Mouse (Mus musculus) embryonic facial prominence, embryonic 13.5 days (tissue): ENCODE results near the gene D2hgdh. TPM values are rescaled to one million over a fixed set of nuclear protein-coding genes. Genes with fewer than 3 reads are reported as not detected.

Source experiments
- ATAC-seq: fragments of 200-750 bp; cut with Nextera tagmentation; 2 replicates; pipeline ENCODE4 v1.8.0; 2017; ENCODE audit warnings: low read depth; ENCODE audit not compliant: insufficient number of reproducible peaks, insufficient read depth, low FRiP score, low TSS enrichment
- H3K27ac ChIP-seq: fragments of 300-500 bp; sonication (generic); 2 replicates; pipeline ENCODE4 v1.5.1; 2015; ENCODE audit warnings: moderate library complexity, mild to moderate bottlenecking, inconsistent platforms
- H3K27me3 ChIP-seq: fragments of 300-500 bp; sonication (generic); 2 replicates; pipeline ENCODE4 v1.6.1; 2015; ENCODE audit warnings: mild to moderate bottlenecking, inconsistent platforms
- H3K36me3 ChIP-seq: fragments of 300-500 bp; sonication (generic); 2 replicates; pipeline ENCODE4 v1.6.1; 2015; ENCODE audit warnings: mild to moderate bottlenecking, inconsistent platforms
- H3K4me1 ChIP-seq: fragments of 300-500 bp; sonication (generic); 2 replicates; pipeline ENCODE4 v1.6.1; 2015; ENCODE audit warnings: inconsistent platforms
- H3K4me2 ChIP-seq: fragments of 300-500 bp; sonication (generic); 2 replicates; pipeline ENCODE4 v1.6.1; 2015; ENCODE audit warnings: moderate library complexity, mild to moderate bottlenecking, inconsistent platforms
- H3K4me3 ChIP-seq: fragments of 300-500 bp; sonication (generic); 2 replicates; pipeline ENCODE4 v1.5.1; 2015; ENCODE audit warnings: mild to moderate bottlenecking, inconsistent platforms
- H3K9ac ChIP-seq: fragments of 300-500 bp; sonication (generic); 2 replicates; pipeline ENCODE4 v1.6.1; 2015; ENCODE audit warnings: mild to moderate bottlenecking, inconsistent platforms
- H3K9me3 ChIP-seq: fragments of 300-500 bp; sonication (generic); 2 replicates; pipeline ENCODE4 v1.6.1; 2016; ENCODE audit warnings: inconsistent platforms
- WGBS: fragments of 180-500 bp; shearing (Covaris S2); methylation state at CpG from one replicate; pipeline ENCODE4 v1.1.7; 2015; ENCODE audit warnings: mixed read lengths; 5-methylcytosine and 5-hydroxymethylcytosine counted together
- polyA plus RNA-seq: library from polyadenylated mRNA; unstranded; fragments of >200 nt; fragmentation: Nextera tagmentation; extraction: Ambion mirVana; gene quantifications from 2 replicates; pipeline ENCODE4 v1.2.1, GENCODE M21; 2015

D2hgdh gene
- polyA plus RNA-seq, result 18.1 and 19.4 TPM in 2 replicates

DNA sequence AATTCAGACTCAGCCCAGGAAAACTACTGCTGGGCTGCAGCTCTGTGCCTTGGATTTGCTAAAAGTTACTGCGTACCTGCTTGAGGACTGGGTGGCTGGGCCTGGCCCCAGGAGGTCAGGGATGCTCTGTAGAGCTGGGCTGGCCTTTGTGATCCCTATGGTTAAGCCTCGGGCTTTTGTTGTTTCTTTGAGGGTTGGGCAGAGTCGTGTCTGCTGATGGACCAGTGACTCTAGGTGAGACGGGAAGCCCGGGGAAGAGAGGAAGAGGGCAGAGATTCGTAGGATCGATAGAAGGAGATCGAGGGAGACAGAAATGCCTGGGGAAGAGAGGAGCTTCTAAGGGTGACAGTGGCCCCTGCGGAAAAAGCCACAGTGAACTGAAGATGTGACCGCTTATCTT, at the start of gene D2hgdh:
D2hgdh (plus strand) TSS at position 301 of the 400 bp plus-strand sequence.
- ATAC-seq, result no peak
- Histone ChIP-seq H3K36me3 (peaks cover 27% of the 10 kb centered on the region), H3K9me3 (no peaks in the 10 kb centered on the region), H3K27ac (peak within 1 kb of the TSS; percentile 96), H3K4me1 (peaks cover 17% of the 10 kb centered on the region), H3K4me2 (peak within 1 kb of the TSS; percentile 70), H3K9ac (peak within 1 kb of the TSS; percentile 78), H3K4me3 (peak within 1 kb of the TSS; percentile 60), H3K27me3 (no peaks in the 10 kb centered on the region)
- 5% methylated on average over 10 of the region's 10 CpGs for WGBS

DNA sequence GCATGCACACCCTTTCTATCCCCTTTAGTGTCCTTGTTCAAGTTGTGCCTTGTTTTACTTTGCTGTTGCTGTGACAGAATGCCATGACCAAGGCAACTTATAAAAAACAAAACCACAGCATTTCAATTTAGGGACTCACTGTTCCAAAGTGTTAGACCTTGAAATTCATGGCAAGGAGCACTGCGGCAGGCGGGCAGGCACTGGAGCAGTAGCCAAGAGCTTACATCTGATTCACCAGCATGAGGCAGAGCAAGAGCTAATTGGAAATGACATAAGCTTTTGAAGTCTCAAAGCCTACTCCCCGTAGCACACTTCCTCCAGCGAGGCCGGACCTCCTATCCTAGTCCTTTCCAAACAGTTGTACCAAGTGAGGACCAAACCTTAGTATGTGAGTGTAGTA, 48.0 kb upstream of the D2hgdh start:
- Histone ChIP-seq H3K27me3 (no peaks in the 10 kb centered on the region), H3K36me3 (peaks cover 81% of the 10 kb centered on the region)
- WGBS, result 69% methylated on average over 5 of the region's 5 CpGs

DNA sequence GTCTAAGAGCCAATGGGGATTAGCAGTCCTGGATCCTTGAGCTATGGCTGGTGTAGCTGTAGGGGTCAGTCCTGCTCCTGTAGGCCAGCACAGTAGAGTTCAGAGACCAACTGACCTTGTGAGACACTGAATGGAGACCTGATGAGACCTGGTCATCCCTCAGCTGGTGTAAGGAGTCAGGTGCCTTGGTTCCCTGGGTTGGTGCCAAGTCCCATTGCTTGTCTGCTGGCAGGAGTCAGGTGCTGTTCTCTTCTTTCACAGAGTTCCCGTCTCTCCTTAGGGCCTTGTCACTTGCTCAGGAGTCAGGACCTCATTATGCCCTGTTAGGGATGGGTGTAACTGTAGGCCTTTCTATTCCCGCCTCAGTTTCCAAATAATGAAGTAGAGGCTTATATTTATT, 37.8 kb upstream of the D2hgdh start:
- no peak overlapping the region for H3K4me2 ChIP-seq
- H3K27ac ChIP-seq, result no peak overlapping the region
- 91% methylated on average over 2 of the region's 2 CpGs for WGBS
- H3K9me3 ChIP-seq, result 0 out of 2 replicates have a peak, but pooled peaks cover 3% of the 10 kb centered on the region
- H3K4me3 ChIP-seq, result no peak overlapping the region
- H3K9ac ChIP-seq, result no peak overlapping the region
- H3K27me3 ChIP-seq, result no peaks in the 10 kb centered on the region
- no peak for ATAC-seq
- no peaks in the 10 kb centered on the region for H3K4me1 ChIP-seq
- peaks cover 96% of the 10 kb centered on the region for H3K36me3 ChIP-seq

More for the DNA sequence above, 48.0 kb upstream of the D2hgdh start:
- Histone ChIP-seq H3K27ac (no peak overlapping the region), H3K4me2 (no peak overlapping the region), H3K9ac (no peak overlapping the region), H3K9me3 (no peaks in the 10 kb centered on the region), H3K4me1 (no peaks in the 10 kb centered on the region), H3K4me3 (no peak overlapping the region)
- no peak for ATAC-seq

DNA sequence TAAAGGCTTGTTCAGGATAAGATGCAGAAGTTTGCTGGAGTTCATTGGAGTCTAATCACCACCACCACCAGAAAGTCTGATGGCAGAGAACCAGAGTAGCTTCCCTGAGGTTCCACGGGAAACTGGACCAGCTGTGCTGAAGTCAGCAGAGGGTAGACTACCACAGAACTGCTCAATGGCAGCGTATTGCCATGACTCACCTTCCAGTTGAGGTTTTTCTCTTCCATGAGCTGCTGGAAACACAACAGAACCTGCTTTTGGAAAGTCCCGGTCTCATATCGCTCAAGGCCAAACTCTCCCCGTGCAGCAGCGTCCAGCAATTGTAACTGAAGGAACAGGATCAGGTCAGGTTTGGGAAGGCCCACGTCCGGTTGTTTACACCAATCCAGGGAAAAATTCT, 30.2 kb upstream of the D2hgdh start:
- Histone ChIP-seq H3K27ac (no peak overlapping the region), H3K4me1 (peaks cover 4% of the 10 kb centered on the region; the same call in 1 of the 2 replicates), H3K4me2 (no peak overlapping the region), H3K9me3 (0 out of 2 replicates have a peak, but pooled peaks cover 3% of the 10 kb centered on the region), H3K36me3 (peaks cover 80% of the 10 kb centered on the region), H3K4me3 (no peak overlapping the region), H3K27me3 (no peaks in the 10 kb centered on the region), H3K9ac (no peak overlapping the region)
- no peak for ATAC-seq
- WGBS, result 96% methylated on average over 8 of the region's 8 CpGs

DNA sequence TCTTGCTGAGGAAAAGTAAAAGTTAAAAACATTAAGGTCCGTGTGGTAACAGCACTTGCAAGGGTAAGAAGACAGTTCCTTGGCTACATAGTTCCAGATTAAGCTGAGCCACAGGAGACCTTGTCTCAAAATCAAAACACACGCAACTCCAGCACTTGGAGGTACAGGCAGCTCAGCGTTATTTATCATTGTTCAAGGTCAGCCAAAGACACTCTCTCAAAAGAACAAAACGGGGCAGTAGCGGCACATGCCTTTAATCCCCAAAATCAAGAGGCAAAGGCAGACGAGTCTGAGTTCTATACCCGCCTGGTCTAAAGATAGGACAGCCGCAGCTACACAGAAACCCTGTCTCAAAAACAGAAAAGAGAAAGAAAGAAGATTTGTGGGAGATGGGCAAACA, 28.8 kb upstream of the D2hgdh start:
- Histone ChIP-seq H3K9ac (no peak overlapping the region), H3K36me3 (peaks cover 77% of the 10 kb centered on the region), H3K9me3 (0 out of 2 replicates have a peak, but pooled peaks cover 1% of the 10 kb centered on the region), H3K27ac (no peak overlapping the region), H3K4me2 (no peak overlapping the region), H3K4me1 (peaks cover 8% of the 10 kb centered on the region), H3K4me3 (no peak overlapping the region), H3K27me3 (no peaks in the 10 kb centered on the region)
- 83% methylated on average over 8 of the region's 8 CpGs for WGBS
- ATAC-seq, result no peak

DNA sequence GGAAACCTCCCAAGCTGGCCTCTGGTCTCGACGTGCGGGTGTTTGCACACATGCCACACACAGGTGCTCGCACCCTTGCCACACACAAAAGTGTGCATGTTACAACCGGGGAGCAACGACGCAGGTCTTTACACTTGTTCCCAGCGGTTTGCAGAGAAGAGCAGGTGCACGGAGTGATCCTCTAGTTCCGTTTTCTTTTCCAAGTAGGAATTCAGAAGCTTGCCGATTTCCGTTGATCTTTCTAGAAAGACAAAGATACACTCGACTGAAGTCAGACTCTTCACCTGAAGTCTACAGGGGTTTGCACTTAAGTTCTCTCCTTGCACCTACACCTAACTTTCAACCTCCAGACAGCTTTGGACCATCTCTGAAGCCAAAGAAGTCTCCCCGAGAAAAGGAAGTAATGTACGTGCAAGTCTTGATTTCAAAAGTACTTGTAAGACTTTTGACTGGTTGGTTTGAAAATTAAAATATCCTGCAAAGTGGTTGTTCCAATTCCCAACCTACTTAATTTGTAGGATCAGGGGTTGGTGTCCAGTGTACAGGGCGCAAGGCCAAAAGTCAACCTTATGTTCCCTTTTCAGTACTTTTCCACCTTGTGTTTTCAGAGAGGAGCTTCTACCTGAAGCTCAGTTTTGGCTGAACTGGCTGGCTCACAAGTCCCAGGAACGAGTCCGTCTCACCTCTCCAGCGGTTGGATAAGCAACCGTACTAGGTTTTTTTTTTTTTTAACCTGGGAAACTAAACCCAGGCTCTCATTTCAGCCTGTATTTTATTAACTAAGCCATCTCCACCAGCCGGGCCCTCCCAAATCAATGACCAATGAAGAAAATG, 23.8 kb upstream of the D2hgdh start:
- ATAC-seq, result no peak
- Histone ChIP-seq H3K9ac (peak overlapping the region; percentile 86), H3K4me2 (peak overlapping the region; percentile 84), H3K9me3 (no peaks in the 10 kb centered on the region), H3K4me1 (peaks cover 42% of the 10 kb centered on the region), H3K36me3 (peaks cover 39% of the 10 kb centered on the region), H3K27ac (peak overlapping the region; percentile 88), H3K27me3 (no peaks in the 10 kb centered on the region), H3K4me3 (peak overlapping the region; percentile 80)
- whole genome bisulfite sequencing, result 74% methylated on average over 21 of the region's 21 CpGs

DNA sequence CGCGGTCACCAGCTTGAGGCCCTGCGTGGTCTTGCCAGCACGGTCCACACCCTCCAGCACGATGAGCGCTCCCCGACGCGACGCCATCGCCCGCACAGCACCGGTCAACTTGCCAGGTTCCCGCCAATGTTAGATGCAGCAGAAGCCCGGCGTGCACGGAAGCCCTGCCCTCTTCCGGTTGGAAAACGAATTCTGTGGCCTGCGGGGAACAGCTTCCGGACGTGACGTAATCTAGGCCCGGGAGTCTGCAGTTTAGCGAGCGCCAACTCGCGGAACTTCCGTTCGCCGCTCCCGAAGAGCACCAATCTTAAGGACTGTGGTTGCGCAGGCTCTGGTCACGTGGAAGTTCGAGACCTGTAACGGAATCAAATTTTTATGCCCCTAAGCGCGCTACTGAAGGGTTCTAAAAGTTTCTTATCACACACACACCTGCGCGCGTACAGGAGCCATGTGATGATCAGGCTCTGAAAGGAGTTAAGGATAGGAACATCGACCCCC, 22.9 kb upstream of the D2hgdh start, which contains the start of gene Dtymk:
Dtymk (minus strand) TSS at position 194 of the 498 bp plus-strand sequence.
- ATAC-seq, result peak; percentile 54
- Histone ChIP-seq H3K27me3 (no peaks in the 10 kb centered on the region), H3K4me3 (peak within 1 kb of the TSS; percentile 80), H3K9me3 (no peaks in the 10 kb centered on the region), H3K27ac (peak within 1 kb of the TSS; percentile 88), H3K4me1 (peaks cover 42% of the 10 kb centered on the region), H3K36me3 (peaks cover 48% of the 10 kb centered on the region), H3K4me2 (peak within 1 kb of the TSS; percentile 84), H3K9ac (peak within 1 kb of the TSS; percentile 86)
- under 1% methylated on average over 42 of the region's 42 CpGs for WGBS

DNA sequence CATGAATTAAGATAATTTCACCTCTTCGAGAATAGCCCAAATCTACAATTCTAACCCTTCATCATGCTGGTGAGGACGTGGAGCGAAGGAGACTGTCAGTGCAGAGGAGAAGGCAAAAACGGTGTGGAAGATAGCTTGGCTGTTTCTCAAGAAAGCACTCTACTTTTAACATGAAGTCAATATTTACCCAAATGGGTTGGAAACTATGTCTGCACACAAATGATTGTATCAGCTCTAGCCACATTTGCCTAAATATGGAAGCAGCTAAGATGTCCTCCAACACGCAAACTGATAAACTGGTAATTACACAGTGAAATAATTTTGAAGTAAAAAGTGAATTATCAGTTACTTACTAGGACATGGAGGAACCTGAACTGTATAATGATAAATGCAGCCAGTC, 21.9 kb upstream of the D2hgdh start:
- ATAC-seq, result no peak
- Histone ChIP-seq H3K4me3 (peak overlapping the region; percentile 80), H3K9ac (no peak overlapping the region), H3K4me2 (peak overlapping the region; percentile 91), H3K27me3 (no peaks in the 10 kb centered on the region), H3K27ac (peak overlapping the region; percentile 88), H3K36me3 (peaks cover 45% of the 10 kb centered on the region), H3K4me1 (peaks cover 40% of the 10 kb centered on the region), H3K9me3 (no peaks in the 10 kb centered on the region)
- WGBS, result 89% methylated on average over 5 of the region's 5 CpGs

DNA sequence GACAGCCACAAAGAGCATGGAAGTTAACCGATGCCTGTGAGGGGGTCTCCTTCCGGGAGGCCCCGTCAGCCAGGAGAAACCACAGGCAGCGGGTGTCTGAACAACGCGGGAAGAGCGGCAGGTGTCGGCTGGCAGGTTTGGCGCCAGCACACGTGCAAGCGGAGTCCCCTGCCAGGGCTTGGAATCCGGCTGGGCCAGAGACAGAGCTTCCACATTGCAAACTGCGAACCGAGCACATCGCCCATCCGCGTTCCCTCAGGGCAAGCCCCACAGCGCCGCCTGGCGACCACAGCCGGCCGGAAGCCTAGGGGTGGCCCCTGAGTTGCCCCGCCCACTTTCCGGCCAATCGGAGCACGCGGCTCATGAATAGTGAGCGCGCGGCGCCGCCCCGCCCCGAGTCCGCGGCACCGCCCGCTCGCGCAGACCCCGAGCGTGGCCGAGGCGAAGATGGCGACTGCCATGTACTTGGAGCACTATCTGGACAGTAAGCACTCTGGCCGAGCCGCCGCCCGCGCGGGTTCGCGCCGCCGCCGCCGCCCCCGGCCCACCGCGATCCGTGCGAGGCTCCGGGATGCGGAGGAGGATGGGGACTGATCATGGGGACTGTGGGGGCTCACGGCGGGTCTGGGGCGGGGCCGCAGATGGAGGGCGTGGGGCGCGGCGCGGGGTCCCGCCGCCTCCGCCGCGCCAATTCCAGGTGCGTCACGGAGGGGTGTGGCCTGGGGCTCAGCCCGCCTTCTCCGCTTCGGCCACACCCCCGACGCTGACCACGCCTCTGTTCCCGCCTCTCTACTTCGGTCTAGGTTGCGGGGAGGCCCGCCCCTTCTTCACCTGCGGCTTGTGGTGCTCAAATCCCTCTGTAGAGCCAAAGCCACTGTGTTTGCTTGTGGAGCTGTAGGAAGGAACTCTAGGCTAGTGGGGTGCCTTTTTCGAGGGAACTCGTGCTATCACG, 20.9 kb upstream of the D2hgdh start, which contains the start of gene Ing5:
Ing5 (plus strand) TSS at position 410 of the 952 bp plus-strand sequence.
- Histone ChIP-seq H3K27me3 (no peaks in the 10 kb centered on the region), H3K27ac (peak within 1 kb of the TSS; percentile 97), H3K4me2 (peak within 1 kb of the TSS; percentile 91), H3K4me3 (peak within 1 kb of the TSS; percentile 73), H3K36me3 (peaks cover 45% of the 10 kb centered on the region), H3K9me3 (no peaks in the 10 kb centered on the region), H3K4me1 (peaks cover 38% of the 10 kb centered on the region), H3K9ac (peak within 1 kb of the TSS; percentile 86)
- under 1% methylated on average over 93 of the region's 94 CpGs for whole genome bisulfite sequencing
- ATAC-seq, result peak; percentile 95

DNA sequence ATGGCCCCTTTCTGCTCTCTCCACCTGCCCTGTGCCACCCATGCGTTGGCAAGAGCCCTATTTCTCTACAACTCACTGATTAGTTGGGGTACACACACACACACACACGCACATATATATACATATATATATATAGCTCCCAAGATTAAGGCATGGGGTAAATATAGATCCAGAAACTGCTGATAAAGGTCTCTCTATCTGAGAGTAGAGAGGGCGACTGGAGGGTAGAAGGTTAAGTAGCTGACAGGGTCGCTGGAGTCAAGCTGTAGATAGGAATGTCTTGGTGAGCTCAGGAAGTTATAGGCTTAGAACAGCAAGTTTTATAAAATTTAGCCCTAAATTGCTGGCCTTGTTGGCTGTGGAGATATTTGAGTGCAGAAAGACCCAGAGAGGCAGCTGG, 19.9 kb upstream of the D2hgdh start:
- H3K36me3 ChIP-seq, result peaks cover 42% of the 10 kb centered on the region
- H3K4me2 ChIP-seq, result peak overlapping the region; percentile 91
- H3K9me3 ChIP-seq, result no peaks in the 10 kb centered on the region
- H3K4me1 ChIP-seq, result peaks cover 38% of the 10 kb centered on the region
- peak overlapping the region; percentile 73 for H3K4me3 ChIP-seq
- H3K9ac ChIP-seq, result peak overlapping the region; percentile 86
- ATAC-seq, result no peak
- 82% methylated on average over 4 of the region's 4 CpGs for WGBS
- no peaks in the 10 kb centered on the region for H3K27me3 ChIP-seq
- no peak overlapping the region for H3K27ac ChIP-seq
